Mouse (Mus musculus): ENCODE measurements around the gene Pla2g4e. TPM values are rescaled to one million over a fixed set of nuclear protein-coding genes. Genes with fewer than 3 reads are reported as not detected.
A peak's percentile ranks its signal among the peaks of the same experiment; 100 is the strongest.

Pla2g4e gene
- polyA plus RNA-seq, 1 experiment from 2014 or later, result 0.05 TPM

DNA sequence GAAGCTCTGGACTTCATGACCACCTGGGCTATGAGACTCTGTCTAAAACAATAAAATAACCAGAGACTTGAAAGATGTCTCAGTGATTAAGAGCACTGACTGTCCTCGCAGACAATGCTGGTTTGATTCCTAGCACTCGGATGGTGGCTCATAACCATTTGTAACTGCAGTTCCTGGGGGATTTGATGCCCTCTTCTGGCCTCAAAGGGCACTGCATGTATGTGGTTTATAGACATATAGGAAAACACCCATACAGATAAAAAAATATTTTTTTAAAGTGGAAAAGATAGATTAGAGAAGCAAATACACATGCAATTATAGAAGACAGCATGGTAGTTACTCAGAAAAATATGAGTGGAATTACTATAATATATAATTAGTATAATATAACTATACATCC is 87.5 kb downstream of the Pla2g4e start:
- no peak overlapping the region for H3K9ac ChIP-seq (ENCODE audit: low read length)
- no peak overlapping the region for H3K27ac ChIP-seq (ENCODE audit: low read depth, low read length)
- H3K4me3 ChIP-seq (ENCODE audit: low read depth, low read length), result no peak overlapping the region
- H3K9me3 ChIP-seq (ENCODE audit: control insufficient read depth, low read length), result no peaks in the 10 kb centered on the region
- H3K4me2 ChIP-seq (ENCODE audit: low read depth), result no peak overlapping the region
- 73% methylated on average over 2 of the region's 2 CpGs for WGBS
- H3K27me3 ChIP-seq (ENCODE audit: control insufficient read depth, insufficient read depth, low read length), result no peaks in the 10 kb centered on the region
- peaks cover 4% of the 10 kb centered on the region; the same call in 1 of the 2 replicates for H3K4me1 ChIP-seq (ENCODE audit: control insufficient read depth, insufficient read depth, low read length)
- ATAC-seq (ENCODE audit: insufficient read depth, low FRiP score, low TSS enrichment) (no peak), DNase-seq (ENCODE audit: low spot score) (no peak)
- H3K36me3 ChIP-seq (ENCODE audit: control insufficient read depth, insufficient read depth, low read length), result no peaks in the 10 kb centered on the region

DNA sequence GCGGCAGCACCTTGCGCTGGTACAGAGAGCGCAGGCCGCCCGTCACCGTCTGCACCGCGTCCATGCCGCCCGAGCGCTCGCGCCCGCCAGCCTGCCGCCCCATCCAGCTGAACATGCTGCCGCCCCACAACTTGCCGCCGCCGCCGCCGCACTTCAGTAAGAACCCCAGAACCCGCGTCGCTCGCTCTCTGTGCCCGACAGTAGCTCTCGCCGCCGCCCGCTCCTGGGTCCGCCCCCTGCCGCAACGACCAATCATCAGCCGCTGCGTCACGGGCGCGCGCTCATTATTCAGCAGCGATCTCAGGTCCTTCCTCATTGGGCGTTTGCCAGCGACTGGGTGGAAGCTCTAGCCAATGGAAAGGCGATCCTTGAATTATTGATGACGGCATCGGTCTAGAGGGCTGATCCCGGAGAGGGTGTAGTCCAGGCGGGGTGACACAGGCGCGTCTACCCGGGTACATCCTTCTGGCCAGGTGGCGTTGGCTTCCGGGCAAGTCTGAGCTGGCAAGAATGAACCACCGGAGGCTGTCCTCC is 90.7 kb downstream of the Pla2g4e start, which contains the start of gene Ehd4:
Ehd4 (minus strand) TSS at position 246 of the 534 bp plus-strand sequence.
- H3K9me3 ChIP-seq (ENCODE audit: control insufficient read depth, low read length), result no peaks in the 10 kb centered on the region
- H3K4me3 ChIP-seq (ENCODE audit: low read depth, low read length), result peak within 1 kb of the TSS; percentile 73
- ATAC-seq (ENCODE audit: insufficient read depth, low FRiP score, low TSS enrichment) (peak; percentile 99), DNase-seq (ENCODE audit: low spot score) (peak; percentile 98)
- no peak within 1 kb of the TSS for H3K27ac ChIP-seq (ENCODE audit: low read depth, low read length)
- peak within 1 kb of the TSS; percentile 99 for H3K4me2 ChIP-seq (ENCODE audit: low read depth)
- no peaks in the 10 kb centered on the region for H3K27me3 ChIP-seq (ENCODE audit: control insufficient read depth, insufficient read depth, low read length)
- WGBS, result under 1% methylated on average over 53 of the region's 53 CpGs
- H3K4me1 ChIP-seq (ENCODE audit: control insufficient read depth, insufficient read depth, low read length), result peaks cover 4% of the 10 kb centered on the region; the same call in 1 of the 2 replicates
- H3K36me3 ChIP-seq (ENCODE audit: control insufficient read depth, insufficient read depth, low read length), result no peaks in the 10 kb centered on the region
- peak within 1 kb of the TSS; percentile 67 for H3K9ac ChIP-seq (ENCODE audit: low read length)

DNA sequence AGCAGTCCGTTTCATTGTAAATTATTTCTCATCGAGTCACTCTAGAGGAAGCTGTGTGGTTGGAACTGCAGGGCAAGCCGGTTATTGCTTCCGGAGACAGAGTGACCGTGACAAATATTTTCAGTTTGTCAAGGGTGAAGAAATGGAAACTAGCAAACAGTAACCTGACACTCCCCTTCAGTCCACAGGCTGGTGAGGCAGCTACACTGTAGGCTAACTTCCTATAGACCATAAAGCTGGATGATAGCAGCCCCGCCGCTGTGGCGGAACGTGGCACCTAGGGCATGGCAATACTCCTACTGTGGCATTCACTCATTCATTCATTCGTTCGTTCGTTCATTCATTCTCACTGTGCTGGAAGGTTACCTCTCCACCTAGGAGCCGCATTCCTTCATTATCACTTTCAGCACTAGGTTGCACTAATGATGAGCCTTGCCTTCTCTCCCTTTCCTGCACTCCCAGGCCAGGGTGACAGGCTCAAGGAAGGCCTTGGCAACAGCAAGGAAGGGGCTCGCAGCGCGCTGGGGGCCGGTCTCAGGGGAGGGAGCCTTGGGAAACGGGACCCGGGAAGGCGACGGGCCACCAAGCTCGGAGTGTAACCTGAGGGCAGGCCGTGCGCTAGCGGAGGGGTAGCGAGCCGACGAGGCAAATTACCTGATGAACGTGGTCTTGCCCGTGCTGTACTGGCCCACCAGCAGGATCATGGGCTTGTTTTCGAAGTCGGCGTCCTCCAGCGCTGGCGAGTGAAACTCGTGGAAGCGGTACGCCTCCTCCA is 91.4 kb downstream of the Pla2g4e start:
- no peaks in the 10 kb centered on the region for H3K9me3 ChIP-seq (ENCODE audit: control insufficient read depth, low read length)
- H3K27me3 ChIP-seq (ENCODE audit: control insufficient read depth, insufficient read depth, low read length), result no peaks in the 10 kb centered on the region
- H3K4me2 ChIP-seq (ENCODE audit: low read depth), result peak overlapping the region; percentile 99
- H3K27ac ChIP-seq (ENCODE audit: low read depth, low read length), result no peak overlapping the region
- H3K9ac ChIP-seq (ENCODE audit: low read length), result peak overlapping the region; percentile 67
- 3% methylated on average over 38 of the region's 38 CpGs for WGBS
- DNase-seq (ENCODE audit: low spot score), result no peak
- H3K36me3 ChIP-seq (ENCODE audit: control insufficient read depth, insufficient read depth, low read length), result no peaks in the 10 kb centered on the region
- peak overlapping the region; percentile 73 for H3K4me3 ChIP-seq (ENCODE audit: low read depth, low read length)
- peak; percentile 83; the same call in 1 of the 2 replicates for ATAC-seq (ENCODE audit: insufficient read depth, low FRiP score, low TSS enrichment)
- H3K4me1 ChIP-seq (ENCODE audit: control insufficient read depth, insufficient read depth, low read length), result peaks cover 4% of the 10 kb centered on the region; the same call in 1 of the 2 replicates

DNA sequence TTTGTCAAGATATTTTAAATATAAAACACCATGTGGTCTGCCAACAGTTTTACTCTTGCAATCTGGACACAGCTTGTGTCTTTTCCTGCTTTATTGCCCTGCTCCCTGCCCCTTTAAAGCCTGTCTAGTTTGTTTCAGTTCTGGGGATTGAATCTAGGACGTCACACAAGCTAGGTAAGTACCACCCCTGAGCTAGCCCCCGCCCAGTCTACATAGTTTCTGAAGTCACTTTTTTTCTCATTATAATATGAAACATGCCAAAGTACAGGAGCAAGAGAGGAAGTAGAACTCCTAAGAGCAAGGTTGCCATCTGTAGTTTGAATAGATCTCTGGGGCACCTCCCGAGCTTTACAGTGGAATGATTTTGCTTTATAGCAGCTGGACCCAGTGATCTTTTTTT is 94.6 kb downstream of the Pla2g4e start:
- no peak overlapping the region for H3K4me2 ChIP-seq (ENCODE audit: low read depth)
- WGBS, result 76% methylated on average over 3 of the region's 3 CpGs
- no peaks in the 10 kb centered on the region for H3K9me3 ChIP-seq (ENCODE audit: control insufficient read depth, low read length)
- no peak for DNase-seq (ENCODE audit: low spot score)
- no peak for ATAC-seq (ENCODE audit: insufficient read depth, low FRiP score, low TSS enrichment)
- no peaks in the 10 kb centered on the region for H3K27me3 ChIP-seq (ENCODE audit: control insufficient read depth, insufficient read depth, low read length)
- H3K4me1 ChIP-seq (ENCODE audit: control insufficient read depth, insufficient read depth, low read length), result peaks cover 4% of the 10 kb centered on the region; the same call in 1 of the 2 replicates
- no peaks in the 10 kb centered on the region for H3K36me3 ChIP-seq (ENCODE audit: control insufficient read depth, insufficient read depth, low read length)
- no peak overlapping the region for H3K9ac ChIP-seq (ENCODE audit: low read length)
- no peak overlapping the region for H3K27ac ChIP-seq (ENCODE audit: low read depth, low read length)
- H3K4me3 ChIP-seq (ENCODE audit: low read depth, low read length), result no peak overlapping the region

DNA sequence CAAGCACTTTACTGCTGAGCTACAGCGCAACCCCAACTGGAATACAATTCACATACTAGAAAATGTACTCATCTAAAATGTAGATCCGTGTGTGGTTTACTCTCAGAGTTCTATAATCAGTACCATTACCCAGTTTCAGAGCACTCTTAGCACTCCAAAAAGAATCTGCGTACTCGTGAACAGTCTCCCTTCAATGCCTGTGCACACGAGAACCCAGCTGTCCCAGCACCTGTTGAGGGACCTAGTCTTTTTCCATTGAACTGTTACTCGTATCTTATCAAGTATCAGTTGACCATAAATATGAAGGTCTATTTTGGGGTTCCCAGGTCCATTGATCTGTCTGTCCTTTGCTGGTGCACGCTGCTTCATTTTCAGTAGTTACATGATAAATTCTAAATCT is 95.5 kb downstream of the Pla2g4e start:
- ATAC-seq (ENCODE audit: insufficient read depth, low FRiP score, low TSS enrichment), result no peak
- Histone ChIP-seq H3K9ac (ENCODE audit: low read length) (no peak overlapping the region), H3K9me3 (ENCODE audit: control insufficient read depth, low read length) (no peaks in the 10 kb centered on the region), H3K27ac (ENCODE audit: low read depth, low read length) (no peak overlapping the region), H3K4me2 (ENCODE audit: low read depth) (no peak overlapping the region), H3K27me3 (ENCODE audit: control insufficient read depth, insufficient read depth, low read length) (no peaks in the 10 kb centered on the region), H3K4me1 (ENCODE audit: control insufficient read depth, insufficient read depth, low read length) (peaks cover 4% of the 10 kb centered on the region; the same call in 1 of the 2 replicates), H3K4me3 (ENCODE audit: low read depth, low read length) (no peak overlapping the region), H3K36me3 (ENCODE audit: control insufficient read depth, insufficient read depth, low read length) (no peaks in the 10 kb centered on the region)
- WGBS, result 90% methylated on average over 7 of the region's 7 CpGs
- DNase-seq (ENCODE audit: low spot score), result no peak

DNA sequence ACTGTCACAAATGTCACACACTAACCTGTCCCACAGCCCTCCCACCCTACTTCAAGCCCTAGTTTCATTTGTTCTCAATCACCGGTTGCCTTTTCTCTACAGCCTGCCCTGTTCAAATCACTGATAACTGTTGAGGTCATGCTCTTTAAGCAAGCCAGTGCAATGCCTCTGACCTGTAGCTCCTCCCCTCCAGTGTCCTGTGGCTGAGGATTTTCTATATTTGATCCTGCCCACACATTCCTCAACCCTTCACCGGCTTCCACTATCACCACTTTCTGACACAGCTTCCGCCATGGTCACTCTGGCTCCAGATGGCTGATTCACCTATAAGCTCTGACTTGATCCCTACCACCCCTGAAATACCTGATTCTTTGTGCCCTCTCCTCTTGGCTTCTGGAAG is 97.1 kb downstream of the Pla2g4e start:
- no peak overlapping the region for H3K4me3 ChIP-seq (ENCODE audit: low read depth, low read length)
- H3K9ac ChIP-seq (ENCODE audit: low read length), result no peak overlapping the region
- no peaks in the 10 kb centered on the region for H3K4me1 ChIP-seq (ENCODE audit: control insufficient read depth, insufficient read depth, low read length)
- ATAC-seq (ENCODE audit: insufficient read depth, low FRiP score, low TSS enrichment) (no peak), DNase-seq (ENCODE audit: low spot score) (no peak)
- no peaks in the 10 kb centered on the region for H3K27me3 ChIP-seq (ENCODE audit: control insufficient read depth, insufficient read depth, low read length)
- no peak overlapping the region for H3K4me2 ChIP-seq (ENCODE audit: low read depth)
- no peaks in the 10 kb centered on the region for H3K9me3 ChIP-seq (ENCODE audit: control insufficient read depth, low read length)
- H3K27ac ChIP-seq (ENCODE audit: low read depth, low read length), result no peak overlapping the region
- 90% methylated on average over 3 of the region's 3 CpGs for WGBS
- H3K36me3 ChIP-seq (ENCODE audit: control insufficient read depth, insufficient read depth, low read length), result no peaks in the 10 kb centered on the region

DNA sequence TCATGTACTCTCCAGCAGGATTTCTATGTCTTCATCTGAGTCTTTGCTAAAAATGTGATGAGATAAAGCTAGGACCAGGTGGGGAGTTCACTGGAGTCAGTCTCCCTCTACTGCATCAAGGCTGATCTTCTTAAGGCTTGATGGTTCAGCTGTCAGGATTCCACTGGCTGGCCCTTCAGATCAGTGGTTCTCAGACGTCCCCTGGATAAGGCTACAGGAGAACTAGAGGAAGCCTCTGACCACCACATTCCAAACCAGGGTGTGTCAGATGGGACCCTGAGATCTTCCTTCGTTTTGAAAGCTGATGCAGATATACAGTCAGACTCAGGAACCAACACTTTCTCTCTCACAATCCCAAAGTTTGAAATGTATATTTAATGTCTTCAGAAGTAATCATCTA is 97.8 kb downstream of the Pla2g4e start:
- H3K36me3 ChIP-seq (ENCODE audit: control insufficient read depth, insufficient read depth, low read length), result no peaks in the 10 kb centered on the region
- no peak overlapping the region for H3K4me3 ChIP-seq (ENCODE audit: low read depth, low read length)
- 61% methylated on average over 2 of the region's 2 CpGs for whole genome bisulfite sequencing
- H3K27ac ChIP-seq (ENCODE audit: low read depth, low read length), result no peak overlapping the region
- H3K9me3 ChIP-seq (ENCODE audit: control insufficient read depth, low read length), result no peaks in the 10 kb centered on the region
- H3K4me1 ChIP-seq (ENCODE audit: control insufficient read depth, insufficient read depth, low read length), result no peaks in the 10 kb centered on the region
- DNase-seq (ENCODE audit: low spot score) (no peak), ATAC-seq (ENCODE audit: insufficient read depth, low FRiP score, low TSS enrichment) (no peak)
- H3K4me2 ChIP-seq (ENCODE audit: low read depth), result no peak overlapping the region
- no peaks in the 10 kb centered on the region for H3K27me3 ChIP-seq (ENCODE audit: control insufficient read depth, insufficient read depth, low read length)
- H3K9ac ChIP-seq (ENCODE audit: low read length), result no peak overlapping the region

DNA sequence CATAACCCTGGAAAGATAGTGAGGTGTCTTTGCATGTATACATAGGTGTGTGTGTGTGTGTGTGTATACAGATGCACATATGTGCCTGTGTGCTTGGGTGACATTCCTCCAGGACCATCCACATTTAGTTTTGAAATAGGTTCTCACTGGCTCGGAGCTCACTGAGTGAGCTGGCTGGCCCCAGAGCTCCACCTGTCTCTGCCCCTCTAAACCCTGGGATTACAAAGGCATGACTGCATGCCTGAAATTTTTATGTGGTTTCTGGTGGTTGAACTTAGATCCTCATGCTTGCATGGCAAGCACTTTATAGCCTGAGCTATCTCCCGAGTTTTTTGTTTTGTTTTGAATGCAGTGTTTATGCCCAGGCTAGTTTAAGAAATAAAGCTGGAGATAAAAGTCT is 98.6 kb downstream of the Pla2g4e start:
- ATAC-seq (ENCODE audit: insufficient read depth, low FRiP score, low TSS enrichment) (no peak), DNase-seq (ENCODE audit: low spot score) (no peak)
- H3K27ac ChIP-seq (ENCODE audit: low read depth, low read length), result no peak overlapping the region
- no peak overlapping the region for H3K9ac ChIP-seq (ENCODE audit: low read length)
- no peak overlapping the region for H3K4me2 ChIP-seq (ENCODE audit: low read depth)
- 83% methylated on average over 2 of the region's 2 CpGs for WGBS
- H3K36me3 ChIP-seq (ENCODE audit: control insufficient read depth, insufficient read depth, low read length), result no peaks in the 10 kb centered on the region
- H3K4me3 ChIP-seq (ENCODE audit: low read depth, low read length), result no peak overlapping the region
- H3K9me3 ChIP-seq (ENCODE audit: control insufficient read depth, low read length), result no peaks in the 10 kb centered on the region
- H3K27me3 ChIP-seq (ENCODE audit: control insufficient read depth, insufficient read depth, low read length), result no peaks in the 10 kb centered on the region
- no peaks in the 10 kb centered on the region for H3K4me1 ChIP-seq (ENCODE audit: control insufficient read depth, insufficient read depth, low read length)

DNA sequence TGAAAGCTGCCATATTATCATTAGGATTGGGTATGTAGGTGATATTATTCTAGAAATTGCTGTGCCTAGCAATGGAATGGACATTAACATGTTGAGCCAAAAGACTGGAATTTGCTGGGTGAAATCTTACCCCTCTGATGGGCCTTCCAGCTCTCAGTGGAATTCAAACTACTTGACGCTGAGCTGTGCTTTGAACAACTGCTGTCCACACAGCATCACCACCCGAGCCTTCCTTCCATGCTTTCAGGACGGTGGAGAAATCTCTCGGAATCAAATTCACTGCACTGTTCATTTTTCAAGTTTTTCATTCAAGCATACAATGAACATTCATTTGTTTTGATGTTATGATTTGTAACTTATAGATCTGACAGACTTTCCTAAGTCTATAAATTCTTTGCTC is 100.7 kb downstream of the Pla2g4e start:
- 79% methylated on average over 4 of the region's 4 CpGs for WGBS
- ATAC-seq (ENCODE audit: insufficient read depth, low FRiP score, low TSS enrichment) (no peak), DNase-seq (ENCODE audit: low spot score) (no peak)
- no peaks in the 10 kb centered on the region for H3K27me3 ChIP-seq (ENCODE audit: control insufficient read depth, insufficient read depth, low read length)
- no peak overlapping the region for H3K4me2 ChIP-seq (ENCODE audit: low read depth)
- H3K36me3 ChIP-seq (ENCODE audit: control insufficient read depth, insufficient read depth, low read length), result no peaks in the 10 kb centered on the region
- no peak overlapping the region for H3K27ac ChIP-seq (ENCODE audit: low read depth, low read length)
- H3K9me3 ChIP-seq (ENCODE audit: control insufficient read depth, low read length), result no peaks in the 10 kb centered on the region
- no peaks in the 10 kb centered on the region for H3K4me1 ChIP-seq (ENCODE audit: control insufficient read depth, insufficient read depth, low read length)
- no peak overlapping the region for H3K9ac ChIP-seq (ENCODE audit: low read length)
- no peak overlapping the region for H3K4me3 ChIP-seq (ENCODE audit: low read depth, low read length)
